ENCODE assay signal across 8 mouse cellular contexts in genomic region chr7:47015390-47016065, GRCm38 (mm10). TPM values are rescaled to one million over a fixed set of nuclear protein-coding genes. Genes with fewer than 3 reads are reported as not detected.
DNase-seq lines count a peak whose midpoint lies in the region; ATAC-seq lines count a peak whose summit lies in the region.

No protein-coding gene starts in this region.

- no peaks in the 10 kb centered on the region for H3K9me3 ChIP-seq in heart, embryonic 14.5 days (ENCODE audit: control insufficient read depth, low read length)
- no peaks in the 10 kb centered on the region for H3K9me3 ChIP-seq in liver, embryonic 13.5 days (replicated peaks)
- no peaks in the 10 kb centered on the region for H3K9me3 ChIP-seq in stomach, embryonic 14.5 days (ENCODE audit: control insufficient read depth, low read depth, low read length)

- ATAC-seq in heart, embryonic 14.5 days (ENCODE audit: insufficient number of reproducible peaks, insufficient read depth, low FRiP score, low read depth), result peak; percentile 99
- ATAC-seq in liver, embryonic 13.5 days (ENCODE audit: low read depth), result peak; percentile 100
- peak; percentile 99 for ATAC-seq in stomach, embryonic 14.5 days (ENCODE audit: insufficient number of reproducible peaks, insufficient read depth, low FRiP score, low read depth)

- no peaks in the 10 kb centered on the region for H3K36me3 ChIP-seq in heart, embryonic 14.5 days (ENCODE audit: control insufficient read depth, insufficient read depth, low read length)
- no peaks in the 10 kb centered on the region for H3K36me3 ChIP-seq in liver, embryonic 13.5 days
- no peaks in the 10 kb centered on the region for H3K36me3 ChIP-seq in stomach, embryonic 14.5 days (ENCODE audit: control insufficient read depth, insufficient read depth, low read length)

- peaks cover 10% of the 10 kb centered on the region for H3K4me1 ChIP-seq in brown adipose tissue, adult 24 weeks (ENCODE audit: control insufficient read depth, insufficient read depth, insufficient read length, low read length)
- peaks cover 16 to 21% of the 10 kb centered on the region in 2 experiments for H3K4me1 ChIP-seq in heart, embryonic 14.5 days (ENCODE audit: control insufficient read depth in 2 of 2, insufficient read depth in 2 of 2, low read length in 2 of 2)
- peaks cover 47% of the 10 kb centered on the region for H3K4me1 ChIP-seq in liver, embryonic 13.5 days (replicated peaks)
- peaks cover 10% of the 10 kb centered on the region; the same call in 1 of the 2 replicates for H3K4me1 ChIP-seq in stomach, embryonic 14.5 days (ENCODE audit: control insufficient read depth, insufficient read depth, low read length)

- DNase-seq in CD4-positive, CD25-positive, alpha-beta regulatory T cell, adult 2 months (ENCODE audit: low read depth, low spot score), result peak; percentile 81
- peak; percentile 45 for DNase-seq in fibroblast of lung, adult 2 months (ENCODE audit: low read depth)
- peak; percentile 91 for DNase-seq in kidney, postnatal 10 days
- peak; percentile 94 for DNase-seq in liver, embryonic 13.5 days
- peak; percentile 57 to 59 for DNase-seq in natural killer cell, adult 2 months (ENCODE audit: low spot score in 2 of 2)

- 5% methylated on average over 6 of the region's 6 CpGs for WGBS in heart, embryonic 14.5 days
- WGBS in liver, embryonic 13.5 days (ENCODE audit: insufficient replicate concordance), result 5% methylated on average over 6 of the region's 6 CpGs
- WGBS in stomach, embryonic 14.5 days, result 10% methylated on average over 6 of the region's 6 CpGs

- H3K4me3 ChIP-seq in brown adipose tissue, adult 24 weeks (ENCODE audit: insufficient read depth, low read depth, low read length), result no peak overlapping the region
- H3K4me3 ChIP-seq in heart, embryonic 14.5 days (ENCODE audit: control insufficient read depth in 1 of 2, insufficient read depth in 1 of 2, low read depth in 1 of 2, low read length in 2 of 2), result no peak overlapping the region
- peak overlapping the region; percentile 10 for H3K4me3 ChIP-seq in liver, embryonic 13.5 days (replicated peaks)
- H3K4me3 ChIP-seq in stomach, embryonic 14.5 days (ENCODE audit: low read depth, low read length), result no peak overlapping the region

- H3K27me3 ChIP-seq in heart, embryonic 14.5 days (ENCODE audit: control insufficient read depth, insufficient read depth, low read length), result no peaks in the 10 kb centered on the region
- peaks cover 3% of the 10 kb centered on the region; the same call in 1 of the 2 replicates for H3K27me3 ChIP-seq in liver, embryonic 13.5 days
- no peaks in the 10 kb centered on the region for H3K27me3 ChIP-seq in stomach, embryonic 14.5 days (ENCODE audit: control insufficient read depth, insufficient read depth, low read length)

- peak overlapping the region; percentile 83 for H3K27ac ChIP-seq in brown adipose tissue, adult 24 weeks (replicated peaks; ENCODE audit: low read depth, low read length)
- peak overlapping the region; percentile 86 to 91 for H3K27ac ChIP-seq in heart, embryonic 14.5 days (replicated peaks in 1 of 2; ENCODE audit: control insufficient read depth in 1 of 2, insufficient read depth in 1 of 2, low read depth in 2 of 2, low read length in 2 of 2)
- H3K27ac ChIP-seq in liver, embryonic 13.5 days, result peak overlapping the region; percentile 93
- peak overlapping the region; percentile 40; the same call in 1 of the 2 replicates for H3K27ac ChIP-seq in stomach, embryonic 14.5 days (ENCODE audit: low read length)

- peak overlapping the region; percentile 45 for H3K4me2 ChIP-seq in heart, embryonic 14.5 days (ENCODE audit: low read length)
- peak overlapping the region; percentile 54 for H3K4me2 ChIP-seq in liver, embryonic 13.5 days
- peak overlapping the region; percentile 18; the same call in 1 of the 2 replicates for H3K4me2 ChIP-seq in stomach, embryonic 14.5 days (replicated peaks; ENCODE audit: low read depth, low read length)

- peak overlapping the region; percentile 30; the same call in 1 of the 2 replicates for H3K9ac ChIP-seq in heart, embryonic 14.5 days (ENCODE audit: low read length)
- peak overlapping the region; percentile 53 for H3K9ac ChIP-seq in liver, embryonic 13.5 days
- no peak overlapping the region for H3K9ac ChIP-seq in stomach, embryonic 14.5 days (replicated peaks; ENCODE audit: low read depth, low read length)

RNA-seq across cellular contexts. Expression of gene Spty2d1, which starts 7.3 kb away (rescaled TPM):
- polyA plus RNA-seq in brown adipose tissue, adult 24 weeks (2012; ENCODE audit: insufficient read depth, insufficient read length, missing spikeins), result 6.4 TPM in 2 replicates
- polyA plus RNA-seq in heart, embryonic 14.5 days (2014; fragmentation: Nextera tagmentation; extraction: Ambion mirVana), result 13.0 and 14.0 TPM in 2 replicates
- polyA plus RNA-seq in liver, embryonic 13.5 days (2015; fragmentation: Nextera tagmentation; extraction: Ambion mirVana), result 10.6 and 13.1 TPM in 2 replicates
- polyA plus RNA-seq in stomach, embryonic 14.5 days (2014; fragmentation: Nextera tagmentation; extraction: Ambion mirVana), result 18.0 and 19.2 TPM in 2 replicates

RNA-seq across cellular contexts. Expression of gene Gm9999, which starts 32.1 kb away (rescaled TPM):
- polyA plus RNA-seq in brown adipose tissue, adult 24 weeks (2012; ENCODE audit: insufficient read depth, insufficient read length, missing spikeins), result not detected in 2 replicates
- polyA plus RNA-seq in heart, embryonic 14.5 days (2014; fragmentation: Nextera tagmentation; extraction: Ambion mirVana), result not detected in 2 replicates
- polyA plus RNA-seq in liver, embryonic 13.5 days (2015; fragmentation: Nextera tagmentation; extraction: Ambion mirVana), result not detected in 2 replicates
- not detected in 2 replicates for polyA plus RNA-seq in stomach, embryonic 14.5 days (2014; fragmentation: Nextera tagmentation; extraction: Ambion mirVana)

RNA-seq across cellular contexts. Expression of gene Tmem86a, which starts 34.9 kb away (rescaled TPM):
- 2.6 and 4.9 TPM in 2 replicates for polyA plus RNA-seq in brown adipose tissue, adult 24 weeks (2012; ENCODE audit: insufficient read depth, insufficient read length, missing spikeins)
- polyA plus RNA-seq in heart, embryonic 14.5 days (2014; fragmentation: Nextera tagmentation; extraction: Ambion mirVana), result 18.0 and 18.7 TPM in 2 replicates
- polyA plus RNA-seq in liver, embryonic 13.5 days (2015; fragmentation: Nextera tagmentation; extraction: Ambion mirVana), result 23.8 and 23.9 TPM in 2 replicates
- polyA plus RNA-seq in stomach, embryonic 14.5 days (2014; fragmentation: Nextera tagmentation; extraction: Ambion mirVana), result 24.3 and 25.6 TPM in 2 replicates

RNA-seq across cellular contexts. Expression of gene Uevld, which starts 57.2 kb away (rescaled TPM):
- 9.3 and 12.4 TPM in 2 replicates for polyA plus RNA-seq in brown adipose tissue, adult 24 weeks (2012; ENCODE audit: insufficient read depth, insufficient read length, missing spikeins)
- polyA plus RNA-seq in heart, embryonic 14.5 days (2014; fragmentation: Nextera tagmentation; extraction: Ambion mirVana), result 9.8 TPM in 2 replicates
- 5.3 and 6.2 TPM in 2 replicates for polyA plus RNA-seq in liver, embryonic 13.5 days (2015; fragmentation: Nextera tagmentation; extraction: Ambion mirVana)
- polyA plus RNA-seq in stomach, embryonic 14.5 days (2014; fragmentation: Nextera tagmentation; extraction: Ambion mirVana), result 13.1 and 13.4 TPM in 2 replicates

Comparison
In these comparisons a context has a peak if more than half of its experiments do, and no peak if none do; other contexts are left out.
1. H3K27ac ChIP-seq: peak in every context shown above with its lines; median percentile 93 in liver, embryonic 13.5 days; 88 in heart, embryonic 14.5 days; 83 in brown adipose tissue, adult 24 weeks; 40 in stomach, embryonic 14.5 days.